Mouse (Mus musculus): ENCODE data around the gene Msh4. TPM values are rescaled to one million over a fixed set of nuclear protein-coding genes. Genes with fewer than 3 reads are reported as not detected.
"Not testable (repeated sequence)": the region's sequence is repeated elsewhere in the genome, so short reads cannot be mapped to it uniquely, and the experiment has no call there.

The Msh4 gene
- total and polyA plus RNA-seq, 3 experiments = 0.06 to 0.07 TPM; not detected in 1

- DNase-seq = no peak
- Histone ChIP-seq H3K27ac (no peak overlapping the region), H3K4me1 (ENCODE audit: control insufficient read depth, insufficient read depth, low read length) (no peaks in the 10 kb centered on the region), H3K9ac (ENCODE audit: low read depth, low read length) (no peak overlapping the region), H3K36me3 (ENCODE audit: control insufficient read depth, insufficient read depth, low read length) (no peaks in the 10 kb centered on the region), H3K27me3 (ENCODE audit: control insufficient read depth, insufficient read depth, low read length) (no peaks in the 10 kb centered on the region), H3K79me2 (replicated peaks; ENCODE audit: control insufficient read depth, insufficient read depth, low read length) (no peaks in the 10 kb centered on the region), H3K4me3 (no peak overlapping the region)
- intact Hi-C loops (cut with DNase I) = no loop called here
- WGBS = 78% methylated on average over 11 of the region's 11 CpGs
- no peak for TF ChIP-seq EP300 (IDR thresholded peaks at IDR 0.05; ENCODE audit: insufficient read depth, low read depth, low read length)
- peak; percentile 29; the same call in 1 of the 2 replicates for TF ChIP-seq CTCF (IDR thresholded peaks at IDR 0.05)
- no peak for TF ChIP-seq POLR2A (IDR thresholded peaks at IDR 0.05; ENCODE audit: insufficient read depth, low read depth, low read length)
Measured at GRCm38 (mm10) chr3:153831014-153831872, 74.7 kb downstream of the Msh4 start.

- H3K27ac ChIP-seq; H3K79me2 ChIP-seq (replicated peaks; ENCODE audit: control insufficient read depth, insufficient read depth, low read length); H3K4me3 ChIP-seq; H3K27me3 ChIP-seq (ENCODE audit: control insufficient read depth, insufficient read depth, low read length); H3K9ac ChIP-seq (ENCODE audit: low read depth, low read length); H3K4me1 ChIP-seq (ENCODE audit: control insufficient read depth, insufficient read depth, low read length); DNase-seq; H3K36me3 ChIP-seq (ENCODE audit: control insufficient read depth, insufficient read depth, low read length); intact Hi-C loops (cut with DNase I): not testable (repeated sequence)
- WGBS = 92% methylated on average over 3 of the region's 3 CpGs
Measured at GRCm38 (mm10) chr3:153829788-153830187, 76.2 kb downstream of the Msh4 start.

- intact Hi-C loops (cut with DNase I) = no loop called here
- H3K9ac ChIP-seq (ENCODE audit: low read depth, low read length) = no peak overlapping the region
- WGBS = 67% methylated on average over 6 of the region's 6 CpGs
Measured at GRCm38 (mm10) chr3:153826616-153827015, 79.3 kb downstream of the Msh4 start.

GRCm38 (mm10) chr3:153825197-153825596, 80.7 kb downstream of the Msh4 start:
- TF ChIP-seq CTCF (IDR thresholded peaks at IDR 0.05) (no peak), EP300 (IDR thresholded peaks at IDR 0.05; ENCODE audit: insufficient read depth, low read depth, low read length) (no peak), POLR2A (IDR thresholded peaks at IDR 0.05; ENCODE audit: insufficient read depth, low read depth, low read length) (no peak)
- H3K4me3 ChIP-seq = no peak overlapping the region
- no peak for DNase-seq
- H3K27ac ChIP-seq = no peak overlapping the region
- no peaks in the 10 kb centered on the region for H3K79me2 ChIP-seq (replicated peaks; ENCODE audit: control insufficient read depth, insufficient read depth, low read length)
- WGBS = 78% methylated on average over 10 of the region's 10 CpGs
- no peaks in the 10 kb centered on the region for H3K4me1 ChIP-seq (ENCODE audit: control insufficient read depth, insufficient read depth, low read length)
- H3K36me3 ChIP-seq (ENCODE audit: control insufficient read depth, insufficient read depth, low read length) = no peaks in the 10 kb centered on the region
- H3K9ac ChIP-seq (ENCODE audit: low read depth, low read length) = no peak overlapping the region
- intact Hi-C loops (cut with DNase I) = no loop called here
- H3K27me3 ChIP-seq (ENCODE audit: control insufficient read depth, insufficient read depth, low read length) = no peaks in the 10 kb centered on the region

More at GRCm38 (mm10) chr3:153826616-153827015, 79.3 kb downstream of the Msh4 start:
- no peaks in the 10 kb centered on the region for H3K79me2 ChIP-seq (replicated peaks; ENCODE audit: control insufficient read depth, insufficient read depth, low read length)
- TF ChIP-seq CTCF (IDR thresholded peaks at IDR 0.05) (no peak), POLR2A (IDR thresholded peaks at IDR 0.05; ENCODE audit: insufficient read depth, low read depth, low read length) (no peak), EP300 (IDR thresholded peaks at IDR 0.05; ENCODE audit: insufficient read depth, low read depth, low read length) (no peak)
- no peaks in the 10 kb centered on the region for H3K4me1 ChIP-seq (ENCODE audit: control insufficient read depth, insufficient read depth, low read length)
- no peak overlapping the region for H3K27ac ChIP-seq
- DNase-seq = no peak
- H3K27me3 ChIP-seq (ENCODE audit: control insufficient read depth, insufficient read depth, low read length) = no peaks in the 10 kb centered on the region
- H3K36me3 ChIP-seq (ENCODE audit: control insufficient read depth, insufficient read depth, low read length) = no peaks in the 10 kb centered on the region
- H3K4me3 ChIP-seq = no peak overlapping the region

GRCm38 (mm10) chr3:153823671-153824515, 82.0 kb downstream of the Msh4 start:
- TF ChIP-seq POLR2A (IDR thresholded peaks at IDR 0.05; ENCODE audit: insufficient read depth, low read depth, low read length) = no peak
- no peak for TF ChIP-seq CTCF (IDR thresholded peaks at IDR 0.05)
- no peak for TF ChIP-seq EP300 (IDR thresholded peaks at IDR 0.05; ENCODE audit: insufficient read depth, low read depth, low read length)
- no peak overlapping the region for H3K4me3 ChIP-seq
- no peak overlapping the region for H3K27ac ChIP-seq
- WGBS = 52% methylated on average over 11 of the region's 11 CpGs
- no peaks in the 10 kb centered on the region for H3K4me1 ChIP-seq (ENCODE audit: control insufficient read depth, insufficient read depth, low read length)
- H3K9ac ChIP-seq (ENCODE audit: low read depth, low read length) = no peak overlapping the region
- intact Hi-C loops (cut with DNase I) = no loop called here
- no peaks in the 10 kb centered on the region for H3K27me3 ChIP-seq (ENCODE audit: control insufficient read depth, insufficient read depth, low read length)
- no peaks in the 10 kb centered on the region for H3K36me3 ChIP-seq (ENCODE audit: control insufficient read depth, insufficient read depth, low read length)
- H3K79me2 ChIP-seq (replicated peaks; ENCODE audit: control insufficient read depth, insufficient read depth, low read length) = no peaks in the 10 kb centered on the region
- no peak for DNase-seq

DNA sequence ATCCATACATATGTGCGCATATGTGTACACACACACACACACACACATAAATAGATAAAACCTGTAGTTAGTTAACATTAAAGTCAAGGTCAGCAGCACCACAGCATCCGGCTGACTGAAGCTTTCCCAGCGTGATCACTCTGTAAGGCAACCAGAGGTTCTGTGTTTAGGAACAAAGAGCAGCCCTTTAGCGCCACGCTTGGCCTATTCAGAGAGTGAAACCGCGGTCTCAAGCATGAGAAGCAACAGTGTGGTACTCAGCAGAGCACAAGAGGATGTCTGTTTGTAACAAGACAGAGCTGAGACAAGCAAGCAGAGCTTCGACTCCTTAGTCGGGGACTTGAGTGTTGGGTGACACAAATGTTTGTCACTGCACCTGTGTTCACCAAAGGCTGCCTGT, 86.5 kb downstream of the Msh4 start:
- no peak overlapping the region for H3K27ac ChIP-seq
- no peaks in the 10 kb centered on the region for H3K36me3 ChIP-seq (ENCODE audit: control insufficient read depth, insufficient read depth, low read length)
- no peak overlapping the region for H3K9ac ChIP-seq (ENCODE audit: low read depth, low read length)
- no peaks in the 10 kb centered on the region for H3K79me2 ChIP-seq (replicated peaks; ENCODE audit: control insufficient read depth, insufficient read depth, low read length)
- TF ChIP-seq POLR2A (IDR thresholded peaks at IDR 0.05; ENCODE audit: insufficient read depth, low read depth, low read length) = no peak
- TF ChIP-seq EP300 (IDR thresholded peaks at IDR 0.05; ENCODE audit: insufficient read depth, low read depth, low read length) = no peak
- no peak for TF ChIP-seq CTCF (IDR thresholded peaks at IDR 0.05)
- 88% methylated on average over 9 of the region's 9 CpGs for WGBS
- no peaks in the 10 kb centered on the region for H3K4me1 ChIP-seq (ENCODE audit: control insufficient read depth, insufficient read depth, low read length)
- H3K4me3 ChIP-seq = no peak overlapping the region
- no peaks in the 10 kb centered on the region for H3K27me3 ChIP-seq (ENCODE audit: control insufficient read depth, insufficient read depth, low read length)
- intact Hi-C loops (cut with DNase I) = no loop called here
- no peak for DNase-seq

Measured in heart, adult 2 months (tissue).